Mouse (Mus musculus) MEL (cell line): ENCODE results near the gene Hivep2.

ENCODE experiments used
- CTCF ChIP-seq, 3 experiments: IDR thresholded peaks in 2 of 3; conservative IDR thresholded peaks in 1 of 3; 2 replicates each; pipeline ENCODE4 v1.5.1; 2011 to 2012; ENCODE audit warnings: low read length in 3 of 3, low read depth in 2 of 3, mild to moderate bottlenecking in 2 of 3, improper control_type of control experiment in 1 of 3, inconsistent platforms in 1 of 3, mixed read lengths in 1 of 3, moderate library complexity in 1 of 3; ENCODE audit not compliant: control insufficient read depth in 1 of 3, insufficient read depth in 1 of 3, poor library complexity in 1 of 3, severe bottlenecking in 1 of 3
- EP300 ChIP-seq, 2 experiments: IDR thresholded peaks; 2 replicates each; pipeline ENCODE4 v1.6.1; 2011; ENCODE audit warnings: improper control_type of control experiment in 2 of 2, low read length in 2 of 2, low read depth in 1 of 2, mild to moderate bottlenecking in 1 of 2

- TF ChIP-seq CTCF (IDR thresholded peaks at IDR 0.05 in 2 of 3, conservative IDR thresholded peaks at IDR 0.05 in 1 of 3; ENCODE audit: control insufficient read depth in 1 of 3, insufficient read depth in 1 of 3, low read depth in 2 of 3, low read length in 3 of 3, poor library complexity in 1 of 3, severe bottlenecking in 1 of 3) (no peak), EP300 (IDR thresholded peaks at IDR 0.05; ENCODE audit: low read depth in 1 of 2, low read length in 2 of 2) (no peak)
Observed at GRCm38 (mm10) chr10:14032532-14032931, 66.7 kb downstream of the Hivep2 start.
